Mouse (Mus musculus) granulocyte monocyte progenitor cell, adult 5-6 weeks (primary cell): ENCODE measurements around the gene Cybrd1. TPM values are rescaled to one million over a fixed set of nuclear protein-coding genes. Genes with fewer than 3 reads are reported as not detected.

Source experiments
- ATAC-seq: replicated peaks from 2 replicates; pipeline ENCODE4 v1.8.0; 2016; ENCODE audit warnings: mild to moderate bottlenecking, moderate TSS enrichment, inconsistent platforms; ENCODE audit not compliant: poor library complexity, severe bottlenecking
- total RNA-seq, 2 experiments: library from RNA; stranded (forward) in 1 of 2; stranded (reverse) in 1 of 2; fragments of 200-712, 200-1000 nt in 1 of 2; fragments of >200 nt in 1 of 2; fragmentation: Nextera tagmentation in 1 of 2; gene quantifications; 2 replicates each; pipeline ENCODE4 v1.2.3; 2014 to 2017

The Cybrd1 gene
- total RNA-seq, 2 experiments from 2014 or later = not detected

DNA sequence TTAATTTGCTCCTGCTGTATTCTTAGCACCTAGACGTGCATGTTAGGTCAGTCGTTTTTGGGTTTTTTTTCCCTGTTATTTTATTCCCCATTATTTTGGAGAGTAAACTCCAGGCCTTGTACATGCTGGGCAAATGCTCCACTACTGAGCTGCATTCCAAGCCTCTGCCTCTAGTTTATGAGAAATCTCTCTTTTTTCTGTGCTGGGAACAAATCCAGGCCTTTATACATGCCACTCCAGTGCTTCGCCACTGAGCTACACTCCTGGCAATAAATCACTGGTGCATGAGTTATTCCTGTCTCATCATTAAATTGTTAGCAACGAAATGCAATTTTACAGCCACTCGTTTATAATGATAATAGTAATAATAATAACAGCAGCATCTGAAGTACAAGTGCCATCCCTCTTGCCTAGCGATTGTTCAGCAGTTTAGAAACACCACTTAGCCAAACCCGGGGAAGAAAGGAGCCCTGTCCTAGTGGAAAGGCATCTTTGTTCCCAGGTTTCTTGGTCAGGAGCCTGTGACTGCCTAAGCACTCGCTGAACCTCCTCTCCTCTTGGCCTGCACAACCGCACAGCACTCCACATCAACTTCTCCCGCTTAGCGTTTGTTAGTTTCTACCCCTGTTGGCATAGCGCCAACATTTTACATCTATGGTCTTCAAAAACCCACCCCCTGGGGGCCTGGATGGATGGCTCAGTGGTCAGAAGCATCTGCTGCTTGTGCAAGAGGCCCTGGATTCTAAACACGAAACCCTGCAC lies 4.7 kb downstream of the Cybrd1 start:
- no peak for ATAC-seq

DNA sequence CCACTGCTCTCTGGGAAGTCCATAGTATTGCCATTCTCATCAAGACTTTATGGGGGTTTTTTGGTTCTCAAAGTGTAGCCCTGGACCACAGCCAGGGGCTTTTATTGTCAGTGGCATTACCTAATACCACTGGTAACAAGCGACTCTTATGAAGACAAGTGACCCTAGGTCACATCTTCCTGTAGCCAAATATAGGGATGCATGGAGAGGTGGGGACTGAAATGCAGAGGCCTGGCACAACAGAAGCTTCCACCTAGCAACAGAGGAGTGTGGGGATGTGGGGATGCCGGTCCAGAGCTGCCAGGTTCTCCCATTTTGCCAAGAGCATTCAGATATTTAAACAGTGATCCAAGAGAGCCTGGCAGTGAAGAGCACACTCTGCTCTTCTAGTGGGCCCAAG lies 5.9 kb downstream of the Cybrd1 start:
- ATAC-seq = no peak

DNA sequence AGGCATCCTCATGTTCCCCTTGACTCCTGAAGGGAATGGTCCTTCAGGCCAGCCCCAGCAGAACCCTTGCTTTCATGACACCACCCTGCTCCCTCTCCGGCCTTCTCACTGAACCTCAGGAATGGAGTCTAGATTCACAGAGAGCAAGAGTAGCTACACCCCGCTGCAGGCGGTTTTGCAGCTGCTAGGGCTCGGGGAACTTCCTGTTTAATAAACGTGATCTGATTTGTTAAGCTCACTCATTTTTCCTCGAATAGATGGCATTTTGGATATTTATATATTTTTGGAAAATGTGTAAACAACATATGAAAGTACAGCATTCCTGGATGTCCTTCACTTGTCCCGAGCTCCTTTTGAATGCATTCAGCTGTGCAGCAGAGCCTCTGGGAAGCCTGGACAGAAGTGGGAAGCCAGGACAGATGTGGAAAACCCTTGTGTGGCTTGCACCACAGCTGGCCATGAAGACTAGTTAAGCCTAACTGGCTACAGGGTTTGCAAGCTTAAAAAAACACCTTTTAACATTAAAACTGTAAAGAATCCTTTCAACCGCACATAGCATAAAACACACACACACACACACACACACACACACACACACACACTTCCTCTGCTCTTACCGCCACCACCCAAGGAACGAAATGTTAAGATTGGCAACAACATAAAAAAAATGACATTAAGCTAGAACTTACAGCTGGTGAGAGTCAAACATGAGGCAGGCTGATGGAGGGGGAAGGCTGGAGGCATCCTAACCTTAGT lies 10.2 kb downstream of the Cybrd1 start:
- no peak for ATAC-seq

DNA sequence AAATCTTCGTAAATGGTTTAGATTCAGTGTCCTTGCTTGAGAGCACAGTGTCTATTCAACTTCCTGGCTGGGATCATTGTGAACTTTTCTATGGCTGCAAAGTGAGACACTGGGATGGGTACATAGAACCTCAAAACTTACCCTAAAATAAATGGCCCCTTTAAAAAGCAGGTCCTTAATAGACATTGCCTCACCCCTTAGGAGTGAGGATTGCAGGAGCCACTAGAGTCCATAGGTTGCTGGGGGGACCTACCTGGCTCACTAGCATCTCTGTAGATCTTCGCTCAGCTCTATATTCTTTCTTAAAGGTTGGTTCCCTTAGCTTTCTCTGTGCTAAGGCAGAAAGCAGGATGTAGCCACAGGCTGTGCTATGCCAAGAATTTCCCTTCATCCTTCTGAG lies 12.6 kb downstream of the Cybrd1 start:
- ATAC-seq = no peak

DNA sequence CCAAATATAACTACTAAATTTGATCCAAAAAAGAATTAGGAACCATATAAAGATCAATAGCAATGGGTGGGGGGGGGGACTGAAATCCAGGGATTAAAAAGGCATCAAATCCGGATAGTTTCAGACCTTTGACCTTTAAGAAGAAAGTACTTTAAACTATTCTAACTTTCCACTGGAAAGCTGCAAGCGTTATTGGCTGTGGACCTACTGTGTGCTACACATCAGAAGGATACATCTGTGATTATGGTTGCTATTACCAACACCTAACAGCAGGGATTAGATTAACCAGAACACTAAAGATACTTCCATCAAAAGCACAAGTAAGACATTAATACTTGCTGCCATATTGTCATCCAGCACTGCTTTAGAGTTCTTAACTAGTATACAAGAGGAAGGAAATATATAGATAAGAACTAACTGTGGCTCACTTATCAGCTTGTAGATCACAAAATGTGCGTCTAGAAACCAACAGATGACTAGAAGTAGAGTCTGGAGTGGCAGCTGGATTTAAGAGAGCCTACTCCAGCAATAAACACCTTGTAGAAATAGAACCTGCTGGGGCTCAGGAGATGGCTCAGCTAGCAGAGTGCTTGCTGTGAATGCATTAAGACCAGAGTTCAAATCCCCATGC lies 14.3 kb downstream of the Cybrd1 start:
- no peak for ATAC-seq

DNA sequence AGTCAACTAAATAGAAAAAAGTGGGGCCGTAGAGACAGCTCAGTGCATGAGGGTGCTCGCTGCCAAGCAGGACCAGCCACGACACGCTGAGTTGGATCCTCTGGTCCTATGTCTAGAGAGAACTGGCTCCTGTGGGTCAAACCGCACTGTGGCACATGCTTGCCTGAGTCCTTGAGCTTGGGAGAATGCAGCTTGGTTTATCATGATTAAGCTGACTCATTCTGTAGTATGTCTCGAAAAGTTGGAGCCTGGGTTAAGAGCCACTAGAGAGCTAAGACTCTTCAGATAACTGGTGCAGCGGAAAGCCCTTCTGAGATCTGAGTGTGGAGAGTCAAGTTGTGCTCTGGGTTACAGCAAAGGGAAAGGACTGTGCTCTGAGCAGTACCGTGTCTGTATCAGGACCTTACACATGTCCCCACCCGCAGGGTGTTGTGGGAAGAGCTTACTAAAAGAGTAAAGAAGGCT lies 16.4 kb downstream of the Cybrd1 start:
- ATAC-seq = no peak

DNA sequence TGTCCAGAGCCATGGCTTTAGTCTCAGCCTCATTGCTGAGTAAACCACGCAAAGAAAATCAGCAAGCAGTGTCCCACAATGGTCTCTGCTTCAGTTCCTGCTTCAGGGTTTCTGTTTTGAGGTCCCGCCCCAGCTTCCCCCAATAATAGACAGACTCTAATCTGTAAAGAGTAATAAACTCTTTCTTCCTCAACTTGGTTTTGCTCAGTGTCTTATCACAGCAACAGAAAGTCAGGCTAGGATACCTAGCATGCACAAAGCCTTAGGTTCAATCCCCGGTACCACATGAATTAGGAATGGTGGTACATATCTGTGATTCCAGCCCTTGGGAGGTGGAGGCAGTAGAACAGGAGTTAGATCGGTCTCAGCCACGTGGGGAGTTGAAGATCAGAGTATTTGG lies 17.1 kb downstream of the Cybrd1 start:
- ATAC-seq = no peak

DNA sequence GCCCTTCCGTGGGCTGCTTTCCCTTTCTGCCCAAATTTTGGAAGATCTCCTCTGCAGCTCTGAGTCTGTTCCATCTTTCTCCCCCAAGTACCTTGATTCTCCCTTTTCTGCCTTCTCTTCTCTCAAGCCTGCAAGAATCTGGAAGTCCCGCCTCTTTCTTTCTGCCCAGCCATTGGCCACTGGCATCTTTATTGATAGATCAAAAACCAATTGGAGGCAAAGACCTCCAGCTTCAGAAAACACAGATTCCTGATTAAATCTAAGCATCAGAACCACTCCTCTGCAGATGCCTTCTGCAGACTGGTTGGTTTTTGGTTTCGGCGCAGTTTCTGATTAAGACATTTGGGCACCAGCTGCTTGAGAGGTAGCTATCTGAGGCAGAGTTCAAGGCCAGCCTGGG lies 22.9 kb downstream of the Cybrd1 start:
- ATAC-seq = no peak

DNA sequence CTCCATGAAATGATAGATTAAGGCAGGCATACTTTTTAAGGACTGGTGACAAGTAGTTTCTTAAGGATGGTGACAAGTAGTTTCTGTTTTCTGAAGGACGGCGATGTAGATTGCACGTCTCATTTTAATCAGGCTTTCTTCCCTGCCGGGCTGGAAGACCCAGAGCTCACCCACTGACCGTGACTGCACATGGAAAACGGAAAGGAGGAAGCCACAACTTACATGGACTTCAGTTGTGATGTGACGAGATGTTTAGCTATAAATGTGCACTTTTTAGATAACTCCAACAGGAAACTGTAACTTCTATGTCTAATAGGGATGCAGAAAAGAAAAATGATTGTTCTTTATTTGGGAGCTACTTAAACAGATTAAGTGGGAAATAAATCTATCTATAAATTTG lies 24.7 kb downstream of the Cybrd1 start:
- ATAC-seq = no peak

DNA sequence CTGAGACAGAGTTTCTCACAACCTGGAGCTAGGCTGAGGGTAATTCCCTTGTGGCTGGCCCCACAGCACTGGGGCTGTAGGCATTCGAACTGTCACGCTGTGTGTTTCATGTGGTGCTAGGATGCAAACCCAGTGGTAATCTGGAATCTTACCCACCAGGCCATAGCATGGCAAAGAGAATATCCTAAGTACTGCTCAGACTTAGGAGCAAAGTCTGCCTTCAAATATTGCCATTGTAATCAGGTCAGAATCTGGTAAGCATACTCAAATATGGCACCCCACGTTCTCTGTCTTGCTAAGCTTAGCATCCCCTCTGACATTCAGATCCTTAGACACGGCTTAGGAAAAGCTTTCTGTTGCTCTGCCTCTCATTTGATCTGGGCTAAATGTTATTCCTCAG lies 28.1 kb downstream of the Cybrd1 start:
- no peak for ATAC-seq

DNA sequence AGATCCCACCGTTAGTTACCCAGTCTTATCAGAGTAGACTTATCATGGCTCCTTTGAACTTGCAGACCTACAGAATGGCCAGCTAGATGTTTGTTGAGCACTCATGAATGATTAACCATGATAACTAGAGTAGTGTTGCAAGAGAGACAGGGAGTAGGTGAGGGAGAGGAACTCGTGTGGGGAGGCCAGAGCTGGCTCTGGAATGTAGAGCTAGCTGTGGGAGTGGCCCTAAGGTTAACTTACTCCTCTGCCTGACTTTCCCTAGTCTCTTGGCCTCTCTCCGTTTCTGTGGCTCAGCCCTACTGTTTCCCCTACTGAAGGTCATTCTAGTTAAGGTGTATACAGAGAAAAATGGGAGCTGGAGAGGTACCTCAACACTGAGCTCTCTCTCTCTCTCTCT lies 28.5 kb downstream of the Cybrd1 start:
- no peak for ATAC-seq

DNA sequence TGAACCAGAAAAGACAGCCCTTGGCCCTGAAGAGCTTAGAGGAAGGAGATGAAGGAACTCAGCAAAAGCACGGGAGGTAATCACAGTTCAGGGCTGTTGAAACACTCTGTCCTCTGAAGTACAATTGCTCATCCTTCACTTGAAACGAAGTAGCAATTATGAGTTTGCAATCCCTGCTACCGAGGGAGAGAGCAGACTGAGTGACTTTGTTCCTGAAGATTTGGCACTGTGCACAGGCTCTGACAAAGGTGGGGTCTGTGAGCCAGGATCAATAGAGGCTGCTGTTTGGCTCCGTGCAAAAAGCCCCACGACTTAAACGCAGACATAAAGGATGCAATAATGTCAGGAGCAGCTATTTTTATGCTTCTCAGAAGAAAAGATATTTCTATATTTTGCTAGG lies 30.1 kb downstream of the Cybrd1 start:
- ATAC-seq = no peak

DNA sequence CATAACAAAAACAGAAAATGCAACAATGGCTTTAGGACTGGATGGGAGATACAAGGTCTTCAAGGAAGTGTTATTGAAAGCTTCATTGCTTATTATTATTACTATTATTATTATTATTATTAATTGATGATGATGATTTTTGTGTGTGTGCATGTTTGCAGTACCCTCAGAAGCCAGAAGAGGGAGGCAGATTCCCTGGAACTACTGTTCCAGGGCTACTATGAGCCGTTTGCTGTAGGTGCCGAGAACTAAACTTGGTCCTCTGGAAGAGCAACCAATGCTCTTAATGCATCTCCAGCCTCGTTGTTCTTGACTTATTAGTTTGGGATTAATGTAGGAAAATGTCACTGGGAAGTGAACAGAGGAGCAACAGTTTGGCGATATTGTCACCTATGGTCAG lies 34.4 kb downstream of the Cybrd1 start:
- no peak for ATAC-seq

DNA sequence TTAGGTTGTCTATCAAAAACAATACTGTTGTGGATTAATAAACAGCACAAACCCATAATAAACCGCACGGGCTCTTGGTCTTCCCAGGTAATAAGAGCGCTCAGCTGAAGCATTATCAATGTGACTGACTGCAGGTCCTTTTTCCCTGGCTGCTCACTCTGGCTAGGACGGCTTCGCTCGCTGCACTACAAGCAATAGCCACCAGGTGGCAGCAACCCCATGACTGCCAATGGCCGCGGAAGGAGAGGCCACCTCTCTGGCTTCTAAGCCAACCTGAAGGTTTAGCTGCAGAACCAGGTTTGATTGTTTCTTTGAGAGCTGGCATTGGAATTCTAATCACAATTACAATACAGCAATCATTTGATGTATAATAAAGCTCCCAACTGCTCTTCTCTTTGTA lies 37.8 kb downstream of the Cybrd1 start:
- ATAC-seq = peak; percentile 84

DNA sequence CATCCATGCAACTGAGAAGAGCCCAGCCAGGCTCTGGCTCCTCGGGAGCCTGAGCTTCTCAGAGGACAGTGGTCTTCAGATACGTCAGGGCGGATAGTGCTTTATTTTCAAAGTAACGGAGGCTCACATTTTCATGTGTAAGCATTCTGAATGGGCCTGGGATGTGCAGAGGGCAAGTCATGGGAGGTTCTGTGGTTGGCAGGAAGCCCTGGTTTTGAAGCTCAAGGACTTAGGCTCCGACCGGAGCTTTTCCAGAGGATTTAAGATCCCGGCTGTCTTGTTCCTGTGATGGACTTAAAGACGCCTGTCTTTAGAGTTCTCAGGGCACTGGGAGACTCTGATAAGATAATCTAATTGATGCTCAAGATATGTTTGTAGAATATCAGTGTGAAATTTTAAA lies 38.7 kb downstream of the Cybrd1 start:
- no peak for ATAC-seq

DNA sequence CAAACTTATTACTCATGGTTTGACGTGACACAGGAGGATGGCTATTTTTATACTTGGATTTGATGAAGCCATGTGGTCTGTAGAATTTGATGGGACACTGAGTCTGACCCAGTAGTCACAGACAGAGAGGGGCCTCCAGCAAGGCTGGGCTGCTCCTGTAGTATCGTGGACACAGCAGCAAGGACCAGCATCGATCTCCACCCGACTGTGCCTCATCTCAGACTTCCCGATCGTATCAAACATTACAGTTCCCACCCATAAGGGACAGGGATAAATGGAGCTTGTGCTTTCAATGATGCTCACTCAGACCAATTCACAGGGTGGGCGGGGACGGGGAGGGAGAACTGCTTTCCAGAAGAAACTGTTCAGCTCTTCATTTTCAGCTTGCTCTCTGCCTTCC lies 40.2 kb downstream of the Cybrd1 start:
- no peak for ATAC-seq

DNA sequence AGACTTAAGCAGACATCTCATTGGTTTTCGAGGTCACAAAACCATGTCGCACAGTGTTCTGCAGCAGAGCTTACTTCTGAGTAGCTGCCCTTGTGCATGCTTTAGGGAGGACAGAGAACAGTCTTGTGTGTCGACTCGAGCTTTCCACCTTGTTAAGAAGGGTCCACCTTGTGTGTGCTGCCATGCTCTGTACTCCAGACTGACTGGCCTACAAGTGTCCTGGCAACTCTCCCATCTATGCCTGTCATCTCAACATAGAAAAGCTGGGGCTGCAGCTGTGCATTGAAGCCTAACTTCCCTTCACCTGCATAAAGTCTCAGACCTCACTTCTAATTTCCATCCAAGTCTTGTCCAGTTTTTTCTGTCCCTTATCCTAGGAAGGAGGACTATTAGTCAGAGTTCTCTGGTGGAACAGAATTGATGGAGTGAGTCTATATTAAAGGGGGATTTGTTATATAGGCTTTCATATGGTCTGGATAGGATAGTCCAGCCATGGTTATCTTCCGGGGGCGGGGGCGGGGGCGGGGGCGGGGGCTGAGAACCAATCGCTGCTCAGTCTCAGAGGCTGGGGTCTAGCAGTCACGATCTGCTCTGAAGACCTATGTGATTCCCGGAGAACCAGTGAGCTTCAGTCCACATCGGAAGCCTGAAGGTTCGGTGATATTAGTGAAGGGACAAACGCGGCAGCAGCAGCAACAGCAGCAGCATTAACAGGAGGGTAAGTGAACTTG lies 42.0 kb downstream of the Cybrd1 start:
- no peak for ATAC-seq

DNA sequence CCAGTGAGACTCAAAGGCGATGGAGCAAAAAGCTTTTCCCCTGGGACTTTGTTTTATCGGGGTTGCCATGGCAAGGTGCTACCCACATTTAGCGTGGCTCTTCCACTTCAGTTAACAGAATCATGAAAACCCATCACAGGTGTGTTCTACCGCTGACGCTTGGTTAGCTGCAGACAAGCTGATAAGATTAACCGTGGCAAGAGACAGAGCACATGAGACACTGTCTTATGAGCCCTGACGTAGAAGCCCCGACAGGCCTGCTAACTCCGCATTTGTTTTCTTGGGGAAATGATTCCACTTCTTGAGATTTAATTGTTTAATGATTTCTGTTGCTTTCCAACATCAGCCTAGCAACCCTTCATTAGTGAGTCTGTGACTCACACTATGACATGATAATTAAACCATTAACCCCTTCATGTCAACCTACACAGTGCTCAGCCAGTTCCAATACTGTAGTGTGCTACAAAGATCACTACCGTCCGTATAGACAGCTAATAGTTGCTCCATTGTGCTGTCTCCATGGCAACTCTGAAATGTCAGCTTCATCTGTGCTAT lies 42.7 kb downstream of the Cybrd1 start:
- ATAC-seq = no peak

DNA sequence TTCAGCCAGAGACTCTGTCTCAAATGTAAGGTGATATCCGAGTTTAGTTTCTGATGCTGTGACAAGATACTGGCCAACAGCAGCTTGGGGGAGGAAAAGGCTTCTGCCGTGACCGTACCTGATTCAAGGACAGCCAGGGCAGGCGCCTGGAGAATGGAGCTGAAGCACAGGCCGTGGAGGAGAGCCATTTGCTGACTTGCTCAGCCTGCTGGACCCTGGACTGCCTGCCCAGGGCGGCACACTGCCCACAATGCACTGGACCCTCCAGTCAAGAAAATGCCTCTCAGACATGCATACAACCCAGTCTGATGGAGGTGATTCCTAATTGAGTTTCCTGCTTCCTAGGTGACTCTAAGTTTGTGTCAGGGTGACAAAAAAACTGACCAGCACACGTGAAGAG lies 43.8 kb downstream of the Cybrd1 start:
- no peak for ATAC-seq

DNA sequence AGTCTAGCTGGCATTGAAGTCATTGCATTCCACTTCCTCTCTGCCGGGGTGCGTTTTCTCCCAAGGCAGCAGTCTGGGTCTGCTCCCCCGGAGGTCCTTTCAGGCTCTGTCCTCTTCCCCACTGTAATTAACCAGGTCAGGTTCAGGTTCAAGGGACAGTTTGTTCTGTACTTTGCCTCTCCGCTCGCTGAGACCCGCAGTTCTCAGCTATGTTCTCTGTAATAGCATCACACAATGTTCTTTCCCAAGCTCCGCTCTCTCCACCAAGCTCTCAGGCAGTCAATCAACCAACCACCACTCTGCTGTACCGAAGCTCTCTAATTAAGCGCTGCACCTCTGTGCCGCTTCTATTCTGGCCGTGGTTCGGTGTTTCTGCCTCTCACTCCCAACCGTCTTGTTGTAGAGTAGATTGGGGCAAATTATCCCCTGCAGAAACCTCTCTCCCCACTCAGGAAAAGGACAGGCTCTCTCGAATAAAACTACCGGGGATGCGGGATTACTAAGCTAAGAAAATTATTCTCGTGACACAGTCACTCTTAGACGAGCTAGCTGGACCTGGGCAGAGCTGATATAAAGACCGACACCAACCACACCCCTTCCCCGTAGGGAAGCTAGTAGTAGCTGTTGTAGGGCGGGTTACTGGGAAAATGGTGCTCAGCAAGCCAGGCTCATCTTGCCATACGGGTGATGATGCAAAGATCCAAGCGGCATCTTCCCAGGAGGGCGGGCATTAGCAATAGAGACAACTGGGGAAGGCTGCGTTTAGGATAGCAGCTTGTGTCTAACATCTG lies 45.3 kb downstream of the Cybrd1 start:
- no peak for ATAC-seq
